Mouse (Mus musculus): ENCODE measurements around the gene Oasl2. TPM values are rescaled to one million over a fixed set of nuclear protein-coding genes. Genes with fewer than 3 reads are reported as not detected.
"Not testable (repeated sequence)": the region's sequence is repeated elsewhere in the genome, so short reads cannot be mapped to it uniquely, and the experiment has no call there.

The Oasl2 gene
- 5.2 and 5.3 TPM in 2 replicates for polyA plus RNA-seq (2014; fragmentation: Nextera tagmentation; extraction: Ambion mirVana)

GRCm38 (mm10) chr5:114896688-114897373, at the start of gene Oasl2:
Oasl2 (plus strand) TSS chr5:114896936.
- Histone ChIP-seq H3K27me3 (ENCODE audit: control insufficient read depth, insufficient read depth, low read length) (no peaks in the 10 kb centered on the region), H3K4me3 (ENCODE audit: low read depth, low read length) (peak within 1 kb of the TSS; percentile 10; the same call in 1 of the 2 replicates), H3K4me1 (ENCODE audit: control insufficient read depth, insufficient read depth, low read length) (no peaks in the 10 kb centered on the region), H3K36me3 (ENCODE audit: control insufficient read depth, insufficient read depth, low read length) (no peaks in the 10 kb centered on the region), H3K27ac (ENCODE audit: low read length) (no peak within 1 kb of the TSS), H3K9me3 (ENCODE audit: control insufficient read depth, low read depth, low read length) (no peaks in the 10 kb centered on the region), H3K9ac (replicated peaks; ENCODE audit: low read depth, low read length) (no peak within 1 kb of the TSS), H3K4me2 (replicated peaks; ENCODE audit: low read depth, low read length) (peak within 1 kb of the TSS; percentile 26)
- 57% methylated on average over 13 of the region's 13 CpGs for WGBS
- ATAC-seq (ENCODE audit: insufficient number of reproducible peaks, insufficient read depth, low FRiP score, low read depth), result no peak

- no peak overlapping the region for H3K9ac ChIP-seq (replicated peaks; ENCODE audit: low read depth, low read length)
Observed at GRCm38 (mm10) chr5:114851565-114852236, 45.0 kb upstream of the Oasl2 start.

DNA sequence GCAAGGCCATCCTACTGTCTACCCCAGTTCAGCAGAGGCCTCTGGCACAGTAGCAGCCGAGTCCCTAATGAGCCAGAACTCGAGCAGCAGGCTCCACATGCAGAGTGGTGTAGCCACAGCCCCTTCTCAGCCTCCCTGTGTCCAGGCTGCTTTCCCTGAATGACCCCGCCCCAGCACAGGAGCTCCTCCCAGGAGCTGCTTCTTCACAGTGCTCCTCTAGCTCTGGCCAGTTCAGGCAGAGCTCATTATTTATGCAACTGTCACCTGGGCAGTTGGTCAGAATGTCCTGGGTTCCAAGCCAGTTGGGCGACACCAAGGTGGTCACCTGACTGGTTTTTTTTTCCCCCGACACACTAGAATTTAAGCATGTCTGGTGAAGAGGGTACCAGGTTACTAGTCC, 43.4 kb upstream of the Oasl2 start, which contains the start of gene 4930519G04Rik:
Gene 4930519G04Rik, plus strand, starts transcription at position 301 of the 400 bp plus-strand sequence.
- H3K4me1 ChIP-seq (ENCODE audit: control insufficient read depth, insufficient read depth, low read length); H3K27me3 ChIP-seq (ENCODE audit: control insufficient read depth, insufficient read depth, low read length); H3K4me2 ChIP-seq (replicated peaks; ENCODE audit: low read depth, low read length); H3K4me3 ChIP-seq (ENCODE audit: low read depth, low read length); ATAC-seq (ENCODE audit: insufficient number of reproducible peaks, insufficient read depth, low FRiP score, low read depth); H3K9ac ChIP-seq (replicated peaks; ENCODE audit: low read depth, low read length); H3K36me3 ChIP-seq (ENCODE audit: control insufficient read depth, insufficient read depth, low read length); H3K9me3 ChIP-seq (ENCODE audit: control insufficient read depth, low read depth, low read length); H3K27ac ChIP-seq (ENCODE audit: low read length): not testable (repeated sequence)
- WGBS, result 70% methylated on average over 3 of the region's 5 CpGs

More at GRCm38 (mm10) chr5:114851565-114852236, 45.0 kb upstream of the Oasl2 start:
- no peak overlapping the region for H3K4me3 ChIP-seq (ENCODE audit: low read depth, low read length)
- H3K27me3 ChIP-seq (ENCODE audit: control insufficient read depth, insufficient read depth, low read length), result no peaks in the 10 kb centered on the region
- H3K9me3 ChIP-seq (ENCODE audit: control insufficient read depth, low read depth, low read length), result no peaks in the 10 kb centered on the region
- no peak overlapping the region for H3K27ac ChIP-seq (ENCODE audit: low read length)
- no peaks in the 10 kb centered on the region for H3K36me3 ChIP-seq (ENCODE audit: control insufficient read depth, insufficient read depth, low read length)
- ATAC-seq (ENCODE audit: insufficient number of reproducible peaks, insufficient read depth, low FRiP score, low read depth), result no peak
- 88% methylated on average over 20 of the region's 20 CpGs for WGBS
- H3K4me2 ChIP-seq (replicated peaks; ENCODE audit: low read depth, low read length), result no peak overlapping the region
- H3K4me1 ChIP-seq (ENCODE audit: control insufficient read depth, insufficient read depth, low read length), result no peaks in the 10 kb centered on the region

DNA sequence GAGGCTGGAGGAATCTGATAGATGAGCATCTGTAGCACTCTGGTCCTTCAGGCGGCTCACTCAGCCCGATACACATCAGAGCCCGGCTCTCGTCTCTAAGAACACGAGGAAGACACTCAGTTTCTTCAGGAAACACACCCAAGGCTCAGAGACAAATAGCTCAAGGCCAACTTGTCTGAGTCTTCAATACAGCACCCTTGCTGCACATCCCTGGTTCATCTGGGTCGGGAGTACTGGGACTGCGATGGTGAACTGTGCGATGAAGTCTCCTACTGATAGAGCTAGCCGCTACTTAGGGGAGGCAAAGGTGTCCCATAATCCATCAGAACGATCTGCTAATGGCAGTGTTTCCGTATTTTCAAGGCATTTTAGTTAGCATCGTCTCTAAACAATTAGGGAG, 38.2 kb upstream of the Oasl2 start, which contains the start of gene Gm9936:
Gene Gm9936, minus strand, starts transcription at position 101 of the 400 bp plus-strand sequence.
- no peaks in the 10 kb centered on the region for H3K4me1 ChIP-seq (ENCODE audit: control insufficient read depth, insufficient read depth, low read length)
- no peak within 1 kb of the TSS for H3K27ac ChIP-seq (ENCODE audit: low read length)
- H3K9ac ChIP-seq (replicated peaks; ENCODE audit: low read depth, low read length), result no peak within 1 kb of the TSS
- peak within 1 kb of the TSS; percentile 15; the same call in 1 of the 2 replicates for H3K4me3 ChIP-seq (ENCODE audit: low read depth, low read length)
- H3K9me3 ChIP-seq (ENCODE audit: control insufficient read depth, low read depth, low read length), result no peaks in the 10 kb centered on the region
- 74% methylated on average over 12 of the region's 12 CpGs for WGBS
- no peaks in the 10 kb centered on the region for H3K36me3 ChIP-seq (ENCODE audit: control insufficient read depth, insufficient read depth, low read length)
- H3K27me3 ChIP-seq (ENCODE audit: control insufficient read depth, insufficient read depth, low read length), result no peaks in the 10 kb centered on the region
- H3K4me2 ChIP-seq (replicated peaks; ENCODE audit: low read depth, low read length), result peak within 1 kb of the TSS; percentile 49
- ATAC-seq (ENCODE audit: insufficient number of reproducible peaks, insufficient read depth, low FRiP score, low read depth), result no peak

- peak overlapping the region; percentile 15; the same call in 1 of the 2 replicates for H3K4me3 ChIP-seq (ENCODE audit: low read depth, low read length)
- no peaks in the 10 kb centered on the region for H3K27me3 ChIP-seq (ENCODE audit: control insufficient read depth, insufficient read depth, low read length)
- no peaks in the 10 kb centered on the region for H3K4me1 ChIP-seq (ENCODE audit: control insufficient read depth, insufficient read depth, low read length)
- peak overlapping the region; percentile 49 for H3K4me2 ChIP-seq (replicated peaks; ENCODE audit: low read depth, low read length)
- no peak for ATAC-seq (ENCODE audit: insufficient number of reproducible peaks, insufficient read depth, low FRiP score, low read depth)
- no peaks in the 10 kb centered on the region for H3K9me3 ChIP-seq (ENCODE audit: control insufficient read depth, low read depth, low read length)
- no peaks in the 10 kb centered on the region for H3K36me3 ChIP-seq (ENCODE audit: control insufficient read depth, insufficient read depth, low read length)
- no peak overlapping the region for H3K9ac ChIP-seq (replicated peaks; ENCODE audit: low read depth, low read length)
- H3K27ac ChIP-seq (ENCODE audit: low read length), result no peak overlapping the region
- WGBS, result 6% methylated on average over 18 of the region's 18 CpGs
Observed at GRCm38 (mm10) chr5:114859253-114859652, 37.5 kb upstream of the Oasl2 start.

GRCm38 (mm10) chr5:114861730-114862129, 35.0 kb upstream of the Oasl2 start:
- H3K4me1 ChIP-seq (ENCODE audit: control insufficient read depth, insufficient read depth, low read length), result no peaks in the 10 kb centered on the region
- H3K9ac ChIP-seq (replicated peaks; ENCODE audit: low read depth, low read length), result no peak overlapping the region
- no peak overlapping the region for H3K27ac ChIP-seq (ENCODE audit: low read length)
- WGBS, result 50% methylated on average over 6 of the region's 6 CpGs
- H3K4me2 ChIP-seq (replicated peaks; ENCODE audit: low read depth, low read length), result no peak overlapping the region
- no peak for ATAC-seq (ENCODE audit: insufficient number of reproducible peaks, insufficient read depth, low FRiP score, low read depth)
- H3K27me3 ChIP-seq (ENCODE audit: control insufficient read depth, insufficient read depth, low read length), result no peaks in the 10 kb centered on the region
- H3K4me3 ChIP-seq (ENCODE audit: low read depth, low read length), result no peak overlapping the region
- H3K9me3 ChIP-seq (ENCODE audit: control insufficient read depth, low read depth, low read length), result no peaks in the 10 kb centered on the region
- no peaks in the 10 kb centered on the region for H3K36me3 ChIP-seq (ENCODE audit: control insufficient read depth, insufficient read depth, low read length)

DNA sequence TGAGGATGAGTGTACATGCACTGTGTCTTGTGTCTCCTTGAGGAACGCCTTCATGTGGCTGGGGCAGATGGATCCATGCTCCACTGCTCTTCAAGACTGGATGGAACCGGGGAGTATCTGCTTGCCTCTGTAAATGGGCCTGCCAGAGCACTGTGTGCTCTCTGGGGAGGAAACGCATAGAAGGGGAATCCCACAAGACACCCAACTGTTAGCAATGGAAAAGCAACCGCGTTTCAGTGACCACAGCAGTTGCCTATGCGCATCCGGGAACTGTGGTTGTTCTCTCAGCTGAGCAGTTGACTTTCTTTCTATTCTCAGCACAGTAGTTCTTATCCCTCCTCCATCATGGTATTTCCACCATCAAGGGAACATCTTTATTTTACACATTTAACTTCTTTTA, 31.9 kb upstream of the Oasl2 start:
- H3K4me3 ChIP-seq (ENCODE audit: low read depth, low read length), result no peak overlapping the region
- H3K4me1 ChIP-seq (ENCODE audit: control insufficient read depth, insufficient read depth, low read length), result no peaks in the 10 kb centered on the region
- WGBS, result 85% methylated on average over 7 of the region's 7 CpGs
- H3K9me3 ChIP-seq (ENCODE audit: control insufficient read depth, low read depth, low read length), result peaks cover 6% of the 10 kb centered on the region
- no peak overlapping the region for H3K27ac ChIP-seq (ENCODE audit: low read length)
- no peak overlapping the region for H3K4me2 ChIP-seq (replicated peaks; ENCODE audit: low read depth, low read length)
- no peak overlapping the region for H3K9ac ChIP-seq (replicated peaks; ENCODE audit: low read depth, low read length)
- no peaks in the 10 kb centered on the region for H3K27me3 ChIP-seq (ENCODE audit: control insufficient read depth, insufficient read depth, low read length)
- ATAC-seq (ENCODE audit: insufficient number of reproducible peaks, insufficient read depth, low FRiP score, low read depth), result no peak
- no peaks in the 10 kb centered on the region for H3K36me3 ChIP-seq (ENCODE audit: control insufficient read depth, insufficient read depth, low read length)

GRCm38 (mm10) chr5:114865279-114865678, 31.5 kb upstream of the Oasl2 start:
- Histone ChIP-seq H3K9me3 (ENCODE audit: control insufficient read depth, low read depth, low read length) (peaks cover 6% of the 10 kb centered on the region), H3K9ac (replicated peaks; ENCODE audit: low read depth, low read length) (no peak overlapping the region), H3K27ac (ENCODE audit: low read length) (no peak overlapping the region), H3K4me2 (replicated peaks; ENCODE audit: low read depth, low read length) (no peak overlapping the region), H3K36me3 (ENCODE audit: control insufficient read depth, insufficient read depth, low read length) (no peaks in the 10 kb centered on the region), H3K4me3 (ENCODE audit: low read depth, low read length) (no peak overlapping the region), H3K4me1 (ENCODE audit: control insufficient read depth, insufficient read depth, low read length) (no peaks in the 10 kb centered on the region), H3K27me3 (ENCODE audit: control insufficient read depth, insufficient read depth, low read length) (no peaks in the 10 kb centered on the region)
- WGBS, result 90% methylated on average over 12 of the region's 12 CpGs
- no peak for ATAC-seq (ENCODE audit: insufficient number of reproducible peaks, insufficient read depth, low FRiP score, low read depth)

Measured in stomach, embryonic 14.5 days (tissue).